Mouse (Mus musculus) C2C12 (cell line): ENCODE data around the gene Fanci.

Experiments
- CTCF ChIP-seq: IDR thresholded peaks from one replicate; pipeline ENCODE4 v1.5.1; 2011; ENCODE audit not compliant: control insufficient read depth, insufficient read depth, insufficient read length
- MAX ChIP-seq: IDR thresholded peaks from one replicate; pipeline ENCODE4 v1.6.1; 2011; ENCODE audit warnings: mild to moderate bottlenecking, control low read depth
- MYOD1 ChIP-seq: IDR thresholded peaks from one replicate; pipeline ENCODE4 v1.6.1; 2011; ENCODE audit warnings: low read depth; ENCODE audit not compliant: control insufficient read depth, insufficient read length
- USF1 ChIP-seq: IDR thresholded peaks from one replicate; pipeline ENCODE4 v1.6.1; 2011; ENCODE audit warnings: low read depth, mild to moderate bottlenecking, control low read depth, moderate library complexity

- TF ChIP-seq USF1 (no peak), CTCF (no peak), MAX (no peak), MYOD1 (no peak)
These were observed 106.6 kb downstream of the Fanci start for GRCm38 (mm10) chr7:79498356-79498755.
